Mouse (Mus musculus): ENCODE measurements around the gene Fam124a.

DNA sequence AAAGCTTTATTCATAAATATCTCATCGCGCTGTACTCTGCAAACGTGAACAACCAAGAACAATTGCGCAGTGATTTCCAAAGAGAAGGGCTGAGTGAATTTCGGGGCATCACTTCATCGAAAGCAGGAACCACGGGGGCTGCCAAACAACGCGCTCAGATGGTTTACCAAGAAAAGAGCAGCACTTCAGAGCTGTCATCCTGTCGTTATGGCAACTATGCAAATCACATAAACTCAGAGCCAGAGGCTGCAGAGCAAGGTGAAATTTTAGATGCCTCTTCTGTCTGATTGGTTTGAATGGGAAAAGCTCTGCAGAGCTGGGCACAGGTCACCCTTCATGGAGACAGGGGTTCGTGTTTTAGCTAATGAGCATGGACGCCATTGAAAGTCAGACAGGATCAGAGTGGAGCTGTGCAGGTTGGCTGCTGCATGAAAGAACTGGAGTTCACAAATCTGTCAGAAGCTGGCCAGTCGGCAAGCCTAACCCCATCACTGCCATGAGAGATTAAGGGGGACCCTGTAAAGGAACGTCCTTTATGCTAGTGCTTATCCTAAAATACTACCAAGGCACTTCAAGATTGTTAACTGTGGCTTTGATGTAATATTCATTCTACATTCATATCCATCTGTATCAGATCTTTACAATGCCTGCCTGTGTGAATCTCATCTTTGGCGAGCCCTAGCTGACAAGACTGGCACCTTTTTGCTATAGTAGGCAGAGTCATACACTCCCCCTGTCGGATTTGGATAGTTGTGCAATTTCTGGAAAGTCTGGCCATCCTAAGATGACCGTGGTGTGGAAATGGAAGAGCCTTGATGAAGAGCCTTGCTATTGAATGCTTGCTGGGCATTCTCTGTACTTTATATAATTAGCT lies 6.6 kb downstream of the Fam124a start:
- no peak for TF ChIP-seq CTCF (IDR thresholded peaks at IDR 0.05; ENCODE audit: control insufficient read depth, insufficient read depth, insufficient replicate concordance, low read depth, low read length)
- TF ChIP-seq POLR2A (IDR thresholded peaks at IDR 0.05; ENCODE audit: control insufficient read depth, low read depth, low read length), result no peak

Data from testis, adult 2 months (tissue).